Mouse (Mus musculus) midbrain, embryonic 15.5 days (tissue): ENCODE measurements at regions not wholly inside any gene's neighbourhood (a gene's known extent, or its start where the extent isn't known, plus 50 kb on each side); places are given as distances from the start of the nearest gene placed in this dataset.

Source experiments
- ATAC-seq: fragments of 200-750 bp; cut with Nextera tagmentation; replicated peaks from 2 replicates; pipeline ENCODE4 v1.8.0; 2017; ENCODE audit warnings: moderate TSS enrichment
- H3K27ac ChIP-seq: fragments of 300-500 bp; sonication (generic); 2 replicates; pipeline ENCODE4 v1.5.1; 2015; ENCODE audit warnings: mild to moderate bottlenecking, inconsistent platforms
- H3K27me3 ChIP-seq: fragments of 300-500 bp; sonication (generic); replicated peaks from 2 replicates; pipeline ENCODE4 v1.6.1; 2015; ENCODE audit warnings: inconsistent platforms
- H3K36me3 ChIP-seq: fragments of 300-500 bp; sonication (generic); replicated peaks from 2 replicates; pipeline ENCODE4 v1.6.1; 2015; ENCODE audit warnings: inconsistent platforms
- H3K4me1 ChIP-seq: fragments of 300-500 bp; sonication (generic); 2 replicates; pipeline ENCODE4 v1.6.1; 2015; ENCODE audit warnings: inconsistent platforms
- H3K4me2 ChIP-seq: fragments of 300-500 bp; sonication (generic); 2 replicates; pipeline ENCODE4 v1.6.1; 2015; ENCODE audit warnings: inconsistent platforms, mild to moderate bottlenecking, moderate library complexity
- H3K4me3 ChIP-seq: fragments of 300-500 bp; sonication (generic); 2 replicates; pipeline ENCODE4 v1.5.1; 2015; ENCODE audit warnings: mild to moderate bottlenecking, inconsistent platforms
- H3K9ac ChIP-seq: fragments of 300-500 bp; sonication (generic); 2 replicates; pipeline ENCODE4 v1.6.1; 2015; ENCODE audit warnings: mild to moderate bottlenecking, inconsistent platforms
- H3K9me3 ChIP-seq: fragments of 300-500 bp; sonication (generic); 2 replicates; pipeline ENCODE4 v1.6.1; 2016; ENCODE audit warnings: inconsistent platforms
- WGBS: fragments of 180-500 bp; shearing (Covaris S2); methylation state at CpG from one replicate; pipeline ENCODE4 v1.1.7; 2015; ENCODE audit warnings: mixed read lengths; 5-methylcytosine and 5-hydroxymethylcytosine counted together

DNA sequence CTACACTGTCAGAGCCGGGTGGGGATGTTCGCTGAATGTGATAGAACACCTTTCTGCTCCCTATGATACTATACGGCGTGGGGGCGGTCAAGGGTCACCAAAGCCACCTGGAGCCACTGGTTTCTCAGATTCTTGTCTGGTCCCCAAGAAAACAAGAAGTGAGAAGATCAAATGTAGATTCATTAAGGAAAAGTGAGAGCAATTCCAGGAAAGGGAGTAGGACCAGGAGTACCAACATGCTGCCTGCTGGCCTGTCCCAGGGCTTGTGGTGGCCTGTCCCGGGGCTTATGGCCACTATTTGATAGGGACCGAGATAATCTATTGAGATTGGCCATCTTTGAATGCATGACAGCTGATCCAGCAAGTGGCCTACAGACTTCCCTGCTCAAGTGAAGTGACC is 58.8 kb upstream of the Fut8 start:
- Histone ChIP-seq H3K4me2 (no peak overlapping the region), H3K27me3 (no peaks in the 10 kb centered on the region), H3K9me3 (no peaks in the 10 kb centered on the region), H3K4me3 (no peak overlapping the region), H3K4me1 (peaks cover 2% of the 10 kb centered on the region; the same call in 1 of the 2 replicates), H3K27ac (no peak overlapping the region), H3K36me3 (no peaks in the 10 kb centered on the region), H3K9ac (no peak overlapping the region)
- 94% methylated on average over 7 of the region's 7 CpGs for WGBS
- ATAC-seq = no peak

GRCm38 (mm10) chr12:77177811-77178578 is 59.9 kb upstream of the Fut8 start:
- ATAC-seq = no peak
- H3K36me3 ChIP-seq = no peaks in the 10 kb centered on the region
- H3K27me3 ChIP-seq = no peaks in the 10 kb centered on the region
- 38% methylated on average over 15 of the region's 15 CpGs for WGBS
- H3K4me2 ChIP-seq = no peak overlapping the region
- H3K9me3 ChIP-seq = no peaks in the 10 kb centered on the region
- no peak overlapping the region for H3K9ac ChIP-seq
- no peak overlapping the region for H3K4me3 ChIP-seq
- H3K27ac ChIP-seq = no peak overlapping the region
- H3K4me1 ChIP-seq = peaks cover 2% of the 10 kb centered on the region; the same call in 1 of the 2 replicates

DNA sequence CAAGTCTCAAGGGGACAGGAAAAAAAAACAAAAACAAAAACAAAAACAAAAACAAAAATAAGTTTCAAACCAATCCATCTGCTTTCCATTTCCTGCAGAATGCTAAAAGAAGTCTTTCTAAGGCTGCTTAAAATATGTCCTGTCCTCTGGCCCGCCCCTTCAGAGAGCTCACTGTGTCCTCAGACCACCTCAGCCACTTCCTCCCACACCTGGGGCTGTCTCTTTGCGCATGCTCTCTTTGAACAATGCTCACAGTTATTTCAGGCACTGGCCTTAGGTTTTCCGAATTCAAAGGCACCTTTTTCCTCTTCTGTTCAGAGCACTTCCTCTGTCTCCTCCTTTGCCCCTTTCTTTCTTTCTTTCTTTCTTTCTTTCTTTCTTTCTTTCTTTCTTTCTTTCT is 60.6 kb upstream of the Fut8 start:
- WGBS = 75% methylated on average over 3 of the region's 3 CpGs
- no peak overlapping the region for H3K9ac ChIP-seq
- no peak overlapping the region for H3K4me2 ChIP-seq
- ATAC-seq = no peak
- no peaks in the 10 kb centered on the region for H3K9me3 ChIP-seq
- peaks cover 2% of the 10 kb centered on the region; the same call in 1 of the 2 replicates for H3K4me1 ChIP-seq
- H3K4me3 ChIP-seq = no peak overlapping the region
- no peaks in the 10 kb centered on the region for H3K36me3 ChIP-seq
- H3K27ac ChIP-seq = no peak overlapping the region
- no peaks in the 10 kb centered on the region for H3K27me3 ChIP-seq

- Histone ChIP-seq H3K9ac (no peak overlapping the region), H3K9me3 (no peaks in the 10 kb centered on the region), H3K36me3 (no peaks in the 10 kb centered on the region), H3K4me2 (no peak overlapping the region), H3K27me3 (no peaks in the 10 kb centered on the region), H3K4me3 (no peak overlapping the region), H3K27ac (no peak overlapping the region), H3K4me1 (peaks cover 2% of the 10 kb centered on the region; the same call in 1 of the 2 replicates)
- ATAC-seq = no peak
These were observed 63.9 kb upstream of the Fut8 start for GRCm38 (mm10) chr12:77174032-77174431.

- Histone ChIP-seq H3K4me3 (no peak overlapping the region), H3K4me2 (no peak overlapping the region), H3K27ac (no peak overlapping the region), H3K9me3 (no peaks in the 10 kb centered on the region), H3K4me1 (no peaks in the 10 kb centered on the region), H3K9ac (no peak overlapping the region), H3K27me3 (no peaks in the 10 kb centered on the region), H3K36me3 (no peaks in the 10 kb centered on the region)
- 96% methylated on average over 2 of the region's 2 CpGs for WGBS
- no peak for ATAC-seq
These were observed 65.4 kb upstream of the Fut8 start for GRCm38 (mm10) chr12:77172540-77172939.

GRCm38 (mm10) chr12:77170257-77170656 is 67.7 kb upstream of the Fut8 start:
- Histone ChIP-seq H3K27me3 (no peaks in the 10 kb centered on the region), H3K4me1 (no peaks in the 10 kb centered on the region), H3K27ac (no peak overlapping the region), H3K9ac (no peak overlapping the region), H3K4me2 (no peak overlapping the region), H3K4me3 (no peak overlapping the region), H3K36me3 (no peaks in the 10 kb centered on the region), H3K9me3 (no peaks in the 10 kb centered on the region)
- ATAC-seq = no peak
- WGBS = 90% methylated on average over 5 of the region's 5 CpGs

GRCm38 (mm10) chr12:77168367-77168766 is 69.6 kb upstream of the Fut8 start:
- Histone ChIP-seq H3K9ac (no peak overlapping the region), H3K27ac (no peak overlapping the region), H3K4me3 (no peak overlapping the region), H3K4me1 (no peaks in the 10 kb centered on the region), H3K27me3 (no peaks in the 10 kb centered on the region), H3K4me2 (no peak overlapping the region), H3K36me3 (no peaks in the 10 kb centered on the region), H3K9me3 (no peaks in the 10 kb centered on the region)
- no peak for ATAC-seq
- 66% methylated on average over 1 of the region's 1 CpGs for WGBS

DNA sequence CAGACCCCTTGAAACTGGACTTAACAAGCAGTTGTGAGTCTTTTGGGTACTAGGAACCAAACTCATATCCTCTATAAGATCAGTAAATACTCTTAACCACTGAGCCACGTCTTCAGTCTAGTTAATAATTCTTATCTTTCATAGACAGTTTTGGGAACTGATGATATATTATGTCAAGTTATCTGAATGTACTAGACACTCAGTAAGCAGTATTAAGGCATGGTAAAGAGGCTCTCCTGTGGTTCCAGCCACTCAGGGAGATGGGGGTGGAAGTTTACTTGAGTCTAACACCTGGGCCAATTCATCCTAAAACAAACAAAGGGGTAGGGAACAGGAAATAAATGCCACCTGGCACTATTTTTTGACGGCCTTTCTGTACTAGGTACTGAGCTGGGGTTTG is 81.2 kb upstream of the Fut8 start:
- H3K9me3 ChIP-seq = no peaks in the 10 kb centered on the region
- WGBS = 78% methylated on average over 2 of the region's 2 CpGs
- no peak overlapping the region for H3K27ac ChIP-seq
- H3K9ac ChIP-seq = no peak overlapping the region
- H3K4me3 ChIP-seq = no peak overlapping the region
- no peaks in the 10 kb centered on the region for H3K4me1 ChIP-seq
- H3K27me3 ChIP-seq = no peaks in the 10 kb centered on the region
- H3K36me3 ChIP-seq = no peaks in the 10 kb centered on the region
- no peak overlapping the region for H3K4me2 ChIP-seq
- ATAC-seq = no peak

DNA sequence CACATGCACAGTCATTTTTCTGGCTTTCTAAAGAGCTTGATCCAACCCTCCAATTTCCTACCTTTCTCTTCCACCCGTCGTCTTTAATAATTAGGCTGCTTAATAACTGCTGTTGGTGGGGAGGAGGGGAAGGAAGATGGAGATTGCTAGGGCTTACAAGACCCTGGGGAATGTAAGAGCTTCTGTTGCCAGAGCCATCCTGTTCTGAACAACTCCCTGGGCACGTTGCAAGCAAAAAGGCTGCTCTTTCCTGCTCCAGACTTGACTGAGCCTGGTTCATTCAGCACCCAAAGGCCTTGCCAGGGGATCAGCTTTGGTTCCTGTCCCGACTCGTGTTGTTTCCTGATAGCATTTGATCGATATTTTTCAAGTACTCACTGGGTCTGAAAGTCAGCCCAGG is 82.3 kb upstream of the Fut8 start:
- H3K9ac ChIP-seq = no peak overlapping the region
- no peak overlapping the region for H3K4me3 ChIP-seq
- no peaks in the 10 kb centered on the region for H3K36me3 ChIP-seq
- H3K4me2 ChIP-seq = no peak overlapping the region
- H3K4me1 ChIP-seq = no peaks in the 10 kb centered on the region
- 63% methylated on average over 6 of the region's 6 CpGs for WGBS
- no peak for ATAC-seq
- H3K9me3 ChIP-seq = no peaks in the 10 kb centered on the region
- no peak overlapping the region for H3K27ac ChIP-seq
- H3K27me3 ChIP-seq = no peaks in the 10 kb centered on the region

- H3K9me3 ChIP-seq = no peaks in the 10 kb centered on the region
- H3K36me3 ChIP-seq = no peaks in the 10 kb centered on the region
- no peak overlapping the region for H3K4me2 ChIP-seq
- H3K27ac ChIP-seq = no peak overlapping the region
- ATAC-seq = no peak
- H3K4me3 ChIP-seq = no peak overlapping the region
- no peak overlapping the region for H3K9ac ChIP-seq
- 89% methylated on average over 2 of the region's 2 CpGs for WGBS
- no peaks in the 10 kb centered on the region for H3K4me1 ChIP-seq
- no peaks in the 10 kb centered on the region for H3K27me3 ChIP-seq
These were observed 86.5 kb upstream of the Fut8 start for GRCm38 (mm10) chr12:77151471-77151870.

GRCm38 (mm10) chr12:77149835-77150234 is 88.1 kb upstream of the Fut8 start:
- Histone ChIP-seq H3K27ac (no peak overlapping the region), H3K4me2 (no peak overlapping the region), H3K27me3 (no peaks in the 10 kb centered on the region), H3K4me1 (no peaks in the 10 kb centered on the region), H3K36me3 (no peaks in the 10 kb centered on the region), H3K9ac (no peak overlapping the region), H3K4me3 (no peak overlapping the region), H3K9me3 (no peaks in the 10 kb centered on the region)
- ATAC-seq = no peak

DNA sequence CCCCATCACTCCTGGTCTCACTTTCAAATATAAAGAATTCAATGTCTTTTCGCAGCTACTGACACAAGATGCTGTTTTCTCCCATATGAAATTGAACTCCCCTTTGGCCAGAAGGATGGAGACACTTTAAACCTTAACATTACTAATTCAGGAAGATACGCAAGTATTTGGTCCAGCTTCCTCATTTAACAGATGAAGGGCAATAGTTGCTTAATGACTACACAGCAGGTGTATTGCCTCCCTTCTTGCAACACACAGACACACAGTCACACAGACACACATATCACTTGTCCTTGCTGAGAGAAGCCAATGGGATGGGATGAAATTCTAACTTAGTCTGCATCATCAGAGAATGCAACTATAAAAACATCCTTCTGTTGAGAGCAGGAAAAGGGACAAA is 89.8 kb upstream of the Fut8 start:
- Histone ChIP-seq H3K4me2 (no peak overlapping the region), H3K9ac (no peak overlapping the region), H3K27ac (no peak overlapping the region), H3K9me3 (no peaks in the 10 kb centered on the region), H3K27me3 (no peaks in the 10 kb centered on the region), H3K4me3 (no peak overlapping the region), H3K4me1 (no peaks in the 10 kb centered on the region), H3K36me3 (no peaks in the 10 kb centered on the region)
- ATAC-seq = no peak
- 94% methylated on average over 2 of the region's 2 CpGs for WGBS

GRCm38 (mm10) chr12:77143958-77144357 is 94.0 kb upstream of the Fut8 start:
- WGBS = 54% methylated on average over 3 of the region's 3 CpGs
- H3K9me3 ChIP-seq = no peaks in the 10 kb centered on the region
- H3K9ac ChIP-seq = no peak overlapping the region
- H3K27me3 ChIP-seq = no peaks in the 10 kb centered on the region
- H3K4me2 ChIP-seq = no peak overlapping the region
- no peaks in the 10 kb centered on the region for H3K36me3 ChIP-seq
- H3K4me1 ChIP-seq = no peaks in the 10 kb centered on the region
- no peak for ATAC-seq
- H3K4me3 ChIP-seq = no peak overlapping the region
- no peak overlapping the region for H3K27ac ChIP-seq
